Mouse (Mus musculus): ENCODE results near the gene Tbc1d10a. TPM values are rescaled to one million over a fixed set of nuclear protein-coding genes. Genes with fewer than 3 reads are reported as not detected.

Tbc1d10a gene
- total RNA-seq, 2 experiments from 2014 or later = 27.4 to 27.8 TPM

- intact Hi-C loops (cut with DNase I) = no loop called here
- no peak for DNase-seq (ENCODE audit: extremely low spot score in 1 of 2, low spot score in 2 of 2)
Measured at GRCm38 (mm10) chr11:4206563-4206962, 20.0 kb downstream of the Tbc1d10a start.

GRCm38 (mm10) chr11:4207655-4208054 is 21.1 kb downstream of the Tbc1d10a start:
- intact Hi-C loops (cut with DNase I) = no loop called here
- no peak for DNase-seq (ENCODE audit: extremely low spot score in 1 of 2, low spot score in 2 of 2)

GRCm38 (mm10) chr11:4209556-4209955 is 23.0 kb downstream of the Tbc1d10a start:
- intact Hi-C loops (cut with DNase I) = no loop called here
- DNase-seq (ENCODE audit: extremely low spot score in 1 of 2, low spot score in 2 of 2) = no peak

GRCm38 (mm10) chr11:4210786-4211185 is 24.2 kb downstream of the Tbc1d10a start:
- intact Hi-C loops (cut with DNase I) = no loop called here
- DNase-seq (ENCODE audit: extremely low spot score in 1 of 2, low spot score in 2 of 2) = no peak

- no peak for DNase-seq (ENCODE audit: extremely low spot score in 1 of 2, low spot score in 2 of 2)
- intact Hi-C loops (cut with DNase I) = no loop called here
Measured at GRCm38 (mm10) chr11:4213107-4213506, 26.5 kb downstream of the Tbc1d10a start.

GRCm38 (mm10) chr11:4214572-4214971 is 28.0 kb downstream of the Tbc1d10a start:
- intact Hi-C loops (cut with DNase I) = no loop called here
- no peak for DNase-seq (ENCODE audit: extremely low spot score in 1 of 2, low spot score in 2 of 2)

- DNase-seq (ENCODE audit: extremely low spot score in 1 of 2, low spot score in 2 of 2) = no peak
- intact Hi-C loops (cut with DNase I) = loop anchor here (5.0 kb wide), 1 partner anchor 78 kb away; the partner anchor contains the start of gene Rnf215
Measured at GRCm38 (mm10) chr11:4215061-4215460, 28.5 kb downstream of the Tbc1d10a start.

- intact Hi-C loops (cut with DNase I) = loop anchor here (5.0 kb wide), 1 partner anchor 79 kb away; the partner anchor contains the start of gene Rnf215
- DNase-seq (ENCODE audit: extremely low spot score in 1 of 2, low spot score in 2 of 2) = peak in 1 of 2 experiments; percentile 83
Measured at GRCm38 (mm10) chr11:4216248-4217000, 29.8 kb downstream of the Tbc1d10a start.

GRCm38 (mm10) chr11:4217914-4218629 is 31.5 kb downstream of the Tbc1d10a start, which contains the start of gene Castor1:
Gene Castor1, plus strand, starts transcription at chr11:4218225.
- peak; percentile 36 to 93 for DNase-seq (ENCODE audit: extremely low spot score in 1 of 2, low spot score in 2 of 2)
- intact Hi-C loops (cut with DNase I) = loop anchor here (2.0 to 5.0 kb wide), 2 partner anchors 57 to 81 kb away; partner anchors contain the start of genes Ccdc157, Rnf215 and Sf3a1

- intact Hi-C loops (cut with DNase I) = loop anchor here (2.0 to 5.0 kb wide), 2 partner anchors 58 to 81 kb away; partner anchors contain the start of genes Ccdc157, Rnf215 and Sf3a1
- no peak for DNase-seq (ENCODE audit: extremely low spot score in 1 of 2, low spot score in 2 of 2)
Measured at GRCm38 (mm10) chr11:4218637-4219036, 32.0 kb downstream of the Tbc1d10a start.

- intact Hi-C loops (cut with DNase I) = loop anchor here (2.0 to 5.0 kb wide), 2 partner anchors 59 to 82 kb away; partner anchors contain the start of genes Ccdc157, Rnf215 and Sf3a1
- peak; percentile 72 to 77 for DNase-seq (ENCODE audit: extremely low spot score in 1 of 2, low spot score in 2 of 2)
Measured at GRCm38 (mm10) chr11:4219317-4219751, 32.7 kb downstream of the Tbc1d10a start.

- intact Hi-C loops (cut with DNase I) = loop anchor here (2.0 to 5.0 kb wide), 3 partner anchors 37 to 83 kb away; partner anchors contain the start of genes Ccdc157, Lif, Rnf215 and Sf3a1
- DNase-seq (ENCODE audit: extremely low spot score in 1 of 2, low spot score in 2 of 2) = no peak
Measured at GRCm38 (mm10) chr11:4219908-4220307, 33.3 kb downstream of the Tbc1d10a start.

GRCm38 (mm10) chr11:4220443-4221400 is 34.1 kb downstream of the Tbc1d10a start:
- peak in 1 of 2 experiments; percentile 77 for DNase-seq (ENCODE audit: extremely low spot score in 1 of 2, low spot score in 2 of 2)
- intact Hi-C loops (cut with DNase I) = loop anchor here (5.0 kb wide), 1 partner anchor 37 kb away; the partner anchor contains the start of gene Lif

- intact Hi-C loops (cut with DNase I) = loop anchor here (5.0 kb wide), 1 partner anchor 35 kb away; the partner anchor contains the start of gene Lif
- no peak for DNase-seq (ENCODE audit: extremely low spot score in 1 of 2, low spot score in 2 of 2)
Measured at GRCm38 (mm10) chr11:4222046-4222950, 35.7 kb downstream of the Tbc1d10a start.

GRCm38 (mm10) chr11:4223393-4224188 is 37.0 kb downstream of the Tbc1d10a start:
- DNase-seq (ENCODE audit: extremely low spot score in 1 of 2, low spot score in 2 of 2) = no peak
- intact Hi-C loops (cut with DNase I) = loop anchor here (5.0 kb wide), 1 partner anchor 34 kb away; the partner anchor contains the start of gene Lif

- DNase-seq (ENCODE audit: extremely low spot score in 1 of 2, low spot score in 2 of 2) = no peak
- intact Hi-C loops (cut with DNase I) = loop anchor here (5.0 kb wide), 1 partner anchor 33 kb away; the partner anchor contains the start of gene Lif
Measured at GRCm38 (mm10) chr11:4224223-4224622, 37.6 kb downstream of the Tbc1d10a start.
